Mouse (Mus musculus) hindbrain, embryonic 15.5 days (tissue): ENCODE results near the gene Acvr1b. TPM values are rescaled to one million over a fixed set of nuclear protein-coding genes. Genes with fewer than 3 reads are reported as not detected.
A peak's percentile ranks its signal among the peaks of the same experiment; 100 is the strongest.

Experiments
- ATAC-seq: fragments of 200-750 bp; cut with Nextera tagmentation; 2 replicates; pipeline ENCODE4 v1.8.0; 2017; ENCODE audit warnings: low read depth, moderate number of reproducible peaks, moderate TSS enrichment; ENCODE audit not compliant: low FRiP score
- H3K27ac ChIP-seq: fragments of 300-500 bp; sonication (generic); replicated peaks from 2 replicates; pipeline ENCODE4 v1.5.1; 2015; ENCODE audit warnings: mild to moderate bottlenecking, inconsistent platforms
- H3K27me3 ChIP-seq: fragments of 300-500 bp; sonication (generic); 2 replicates; pipeline ENCODE4 v1.6.1; 2015; ENCODE audit warnings: control low read depth, inconsistent platforms
- H3K36me3 ChIP-seq: fragments of 300-500 bp; sonication (generic); 2 replicates; pipeline ENCODE4 v1.6.1; 2015; ENCODE audit warnings: control low read depth, inconsistent platforms
- H3K4me1 ChIP-seq: fragments of 300-500 bp; sonication (generic); replicated peaks from 2 replicates; pipeline ENCODE4 v1.6.1; 2015; ENCODE audit warnings: control low read depth, inconsistent platforms
- H3K4me2 ChIP-seq: fragments of 300-500 bp; sonication (generic); 2 replicates; pipeline ENCODE4 v1.6.1; 2015; ENCODE audit warnings: moderate library complexity, mild to moderate bottlenecking, inconsistent platforms
- H3K4me3 ChIP-seq: fragments of 300-500 bp; sonication (generic); 2 replicates; pipeline ENCODE4 v1.5.1; 2015; ENCODE audit warnings: mild to moderate bottlenecking, inconsistent platforms
- H3K9ac ChIP-seq: fragments of 300-500 bp; sonication (generic); 2 replicates; pipeline ENCODE4 v1.6.1; 2015; ENCODE audit warnings: inconsistent platforms
- H3K9me3 ChIP-seq: fragments of 300-500 bp; sonication (generic); 2 replicates; pipeline ENCODE4 v1.6.1; 2016; ENCODE audit warnings: control low read depth, inconsistent platforms
- WGBS: fragments of 180-500 bp; shearing (Covaris S2); methylation state at CpG from one replicate; pipeline ENCODE4 v1.1.7; 2015; 5-methylcytosine and 5-hydroxymethylcytosine counted together
- polyA plus RNA-seq: library from polyadenylated mRNA; unstranded; fragments of >200 nt; fragmentation: Nextera tagmentation; extraction: Ambion mirVana; gene quantifications from 2 replicates; pipeline ENCODE4 v1.2.1, GENCODE M21; 2015

Acvr1b gene
- polyA plus RNA-seq, 1 experiment from 2014 or later: 24.1 TPM

DNA sequence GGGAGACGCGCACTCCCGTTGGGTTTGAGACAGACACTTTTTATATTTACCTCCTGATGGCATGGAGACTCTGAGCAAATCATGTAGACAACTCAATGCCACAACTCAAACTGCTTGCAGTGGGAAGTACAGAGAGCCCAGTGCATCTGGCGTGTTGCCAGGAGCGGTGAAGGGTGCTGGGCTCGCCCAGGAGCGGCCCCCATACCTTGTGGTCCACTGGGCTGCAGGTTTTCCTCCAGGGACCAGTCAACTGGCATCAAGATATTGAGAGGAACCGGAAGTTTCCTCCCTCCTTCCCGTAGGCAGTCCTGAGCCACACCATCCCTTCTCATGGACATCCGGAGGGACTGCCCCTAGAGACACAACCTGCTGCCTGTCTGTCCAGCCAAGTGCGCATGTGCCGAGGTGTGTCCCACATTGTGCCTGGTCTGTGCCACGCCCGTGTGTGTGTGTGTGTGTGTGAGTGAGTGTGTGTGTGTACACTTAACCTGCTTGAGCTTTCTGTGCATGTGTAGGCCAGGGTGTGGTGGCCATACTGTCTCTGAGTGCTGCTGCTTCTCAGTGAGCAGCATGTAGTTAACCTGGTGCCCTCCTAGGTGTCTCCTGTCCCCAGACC is 37.2 kb downstream of the Acvr1b start:
- no peaks in the 10 kb centered on the region for H3K27me3 ChIP-seq
- WGBS: 91% methylated on average over 14 of the region's 14 CpGs
- no peak overlapping the region for H3K9ac ChIP-seq
- no peaks in the 10 kb centered on the region for H3K4me1 ChIP-seq
- H3K9me3 ChIP-seq: no peaks in the 10 kb centered on the region
- H3K27ac ChIP-seq: no peak overlapping the region
- no peak for ATAC-seq
- H3K4me2 ChIP-seq: no peak overlapping the region
- peaks cover 55% of the 10 kb centered on the region for H3K36me3 ChIP-seq
- H3K4me3 ChIP-seq: no peak overlapping the region

DNA sequence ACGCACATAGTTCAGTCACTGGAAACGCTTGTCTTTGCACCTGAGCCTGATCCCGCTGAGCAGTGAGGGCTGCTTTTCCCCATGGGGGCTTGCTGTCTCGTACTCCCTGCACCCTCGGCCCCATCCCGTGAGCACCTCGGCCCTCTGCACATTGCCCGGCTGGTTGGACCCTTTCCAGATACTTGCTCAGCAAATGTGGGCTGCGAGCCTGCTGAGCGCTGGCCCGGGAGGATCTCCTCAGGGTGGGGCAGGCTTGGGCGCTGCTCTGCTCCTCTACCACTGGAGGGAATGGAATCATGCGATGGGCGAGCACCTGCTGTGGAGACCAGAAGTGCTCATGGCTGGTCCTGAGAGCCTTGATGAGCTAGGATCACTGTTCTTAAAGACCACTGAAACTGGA is 38.6 kb downstream of the Acvr1b start:
- no peak overlapping the region for H3K4me3 ChIP-seq
- H3K9me3 ChIP-seq: no peaks in the 10 kb centered on the region
- H3K4me2 ChIP-seq: no peak overlapping the region
- 77% methylated on average over 14 of the region's 14 CpGs for whole genome bisulfite sequencing
- no peak for ATAC-seq
- no peak overlapping the region for H3K9ac ChIP-seq
- no peaks in the 10 kb centered on the region for H3K4me1 ChIP-seq
- H3K27ac ChIP-seq: no peak overlapping the region
- H3K36me3 ChIP-seq: peaks cover 49% of the 10 kb centered on the region
- no peaks in the 10 kb centered on the region for H3K27me3 ChIP-seq

DNA sequence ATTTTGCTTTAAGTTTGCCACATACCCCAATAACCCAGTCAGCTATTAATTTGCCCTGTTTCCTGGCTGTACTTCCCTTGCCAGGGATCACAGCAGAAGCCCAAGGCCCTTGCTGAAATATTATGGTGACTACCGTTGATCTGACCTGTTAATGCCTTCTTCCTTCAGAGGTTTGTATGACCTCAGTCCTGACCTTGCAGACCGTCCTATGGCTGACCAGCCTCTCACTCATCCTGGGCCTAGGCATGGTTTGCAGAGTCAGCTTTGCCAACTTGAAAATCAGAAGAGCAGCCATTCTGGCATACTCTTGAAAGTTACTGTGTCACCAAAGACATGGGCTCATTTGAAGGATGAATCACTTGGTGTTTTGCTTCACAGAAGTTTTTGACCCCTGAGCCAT is 41.3 kb downstream of the Acvr1b start:
- Histone ChIP-seq H3K36me3 (peaks cover 30% of the 10 kb centered on the region), H3K4me3 (no peak overlapping the region), H3K9me3 (no peaks in the 10 kb centered on the region), H3K4me1 (no peaks in the 10 kb centered on the region), H3K27ac (no peak overlapping the region), H3K27me3 (no peaks in the 10 kb centered on the region), H3K9ac (no peak overlapping the region), H3K4me2 (no peak overlapping the region)
- WGBS: 78% methylated on average over 2 of the region's 2 CpGs
- no peak for ATAC-seq

DNA sequence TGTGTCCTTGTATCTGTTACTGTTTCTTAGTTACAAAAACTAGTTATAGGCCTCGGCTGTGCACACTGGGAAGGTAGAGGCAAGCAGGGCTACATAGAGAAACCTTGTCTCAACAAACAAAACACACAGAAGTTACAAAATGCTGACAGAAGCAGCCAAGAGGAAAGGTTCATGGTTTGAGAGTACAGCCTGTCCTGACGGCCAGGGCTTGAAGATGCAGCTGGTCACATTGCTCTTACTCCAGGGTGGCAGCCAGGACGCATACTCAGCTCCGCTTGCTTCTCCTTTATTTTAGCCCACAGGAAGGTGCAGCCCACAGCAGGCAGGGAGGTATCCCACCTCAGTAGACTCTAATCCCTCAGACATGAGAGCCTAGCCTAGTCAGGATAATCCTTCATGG is 42.2 kb downstream of the Acvr1b start:
- Histone ChIP-seq H3K27ac (no peak overlapping the region), H3K27me3 (no peaks in the 10 kb centered on the region), H3K4me2 (no peak overlapping the region), H3K4me1 (peaks cover 7% of the 10 kb centered on the region), H3K9me3 (no peaks in the 10 kb centered on the region), H3K9ac (no peak overlapping the region), H3K4me3 (no peak overlapping the region), H3K36me3 (peaks cover 21% of the 10 kb centered on the region)
- ATAC-seq: no peak
- 80% methylated on average over 4 of the region's 4 CpGs for WGBS

DNA sequence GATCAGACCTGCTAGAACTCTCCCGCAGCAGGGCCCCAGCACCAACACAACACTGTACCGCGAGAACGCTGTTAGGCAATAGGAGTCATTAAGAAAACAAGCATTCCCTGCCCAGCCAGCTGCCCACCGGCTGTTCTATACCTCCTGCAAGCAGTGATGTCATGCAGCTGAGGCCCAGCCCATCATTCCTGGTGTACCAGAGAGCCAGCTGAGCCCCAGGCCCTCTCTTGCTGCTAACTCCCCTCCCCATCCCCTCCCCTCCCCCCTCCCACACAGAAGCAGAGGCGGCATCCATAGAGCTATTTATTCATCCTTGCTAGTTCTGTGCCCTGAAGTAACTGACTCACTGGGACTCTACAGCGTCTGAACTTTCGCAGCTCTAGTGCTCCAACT is 47.0 kb downstream of the Acvr1b start:
- peaks cover 42% of the 10 kb centered on the region for H3K4me1 ChIP-seq
- no peak; the same call in 1 of the 2 replicates for ATAC-seq
- H3K36me3 ChIP-seq: no peaks in the 10 kb centered on the region
- no peak overlapping the region for H3K4me3 ChIP-seq
- H3K4me2 ChIP-seq: peak overlapping the region; percentile 42; the same call in 1 of the 2 replicates
- H3K9ac ChIP-seq: no peak overlapping the region
- peaks cover 8% of the 10 kb centered on the region; the same call in 1 of the 2 replicates for H3K27me3 ChIP-seq
- H3K27ac ChIP-seq: no peak overlapping the region
- H3K9me3 ChIP-seq: no peaks in the 10 kb centered on the region
- WGBS: 6% methylated on average over 8 of the region's 8 CpGs

DNA sequence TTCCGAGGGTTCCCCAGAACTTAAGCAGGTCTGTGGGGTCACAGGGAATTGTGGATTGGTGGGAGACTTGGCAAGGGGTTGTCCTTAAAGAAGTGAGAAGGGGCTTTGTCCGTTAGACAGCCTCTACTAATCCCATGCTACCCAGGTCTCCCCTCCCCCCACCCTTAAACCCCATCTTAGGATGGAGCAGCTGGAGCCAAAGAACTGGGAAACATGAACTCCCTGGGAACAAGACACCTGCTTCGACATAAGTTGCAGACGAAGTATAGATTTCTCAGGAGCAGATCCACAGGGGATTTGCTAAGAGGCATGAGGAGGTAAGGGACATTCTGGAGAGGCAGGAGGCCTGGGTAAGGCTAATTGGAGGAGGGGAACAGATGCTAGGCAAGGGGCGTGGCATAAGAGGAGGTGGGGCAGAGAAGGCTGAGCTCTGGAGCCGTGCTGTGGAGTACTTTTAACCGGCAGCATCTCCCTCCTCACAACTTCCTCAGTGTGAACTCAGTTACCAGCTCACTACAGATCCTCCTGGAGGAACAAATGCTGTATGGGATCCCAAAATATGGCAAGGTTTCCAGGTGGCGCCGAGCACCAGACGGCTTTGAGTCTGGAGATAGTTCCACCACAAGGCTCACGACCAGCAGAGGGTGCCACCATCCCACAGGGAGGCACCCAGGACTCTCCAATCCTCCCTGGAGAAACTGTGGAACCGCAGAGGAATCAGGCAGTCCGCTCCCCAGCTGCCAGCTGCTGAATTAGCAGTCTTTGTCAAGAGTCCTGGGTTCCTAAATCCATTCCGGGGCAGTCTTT is 47.6 kb downstream of the Acvr1b start:
- Histone ChIP-seq H3K9me3 (no peaks in the 10 kb centered on the region), H3K27ac (no peak overlapping the region; the same call in 1 of the 2 replicates), H3K4me3 (0 out of 2 replicates have a peak overlapping the region, but pooled peaks have one; percentile 16), H3K9ac (no peak overlapping the region), H3K36me3 (no peaks in the 10 kb centered on the region), H3K27me3 (peaks cover 8% of the 10 kb centered on the region; the same call in 1 of the 2 replicates), H3K4me1 (peaks cover 42% of the 10 kb centered on the region), H3K4me2 (peak overlapping the region; percentile 42)
- 4% methylated on average over 14 of the region's 14 CpGs for WGBS
- no peak; the same call in 1 of the 2 replicates for ATAC-seq

DNA sequence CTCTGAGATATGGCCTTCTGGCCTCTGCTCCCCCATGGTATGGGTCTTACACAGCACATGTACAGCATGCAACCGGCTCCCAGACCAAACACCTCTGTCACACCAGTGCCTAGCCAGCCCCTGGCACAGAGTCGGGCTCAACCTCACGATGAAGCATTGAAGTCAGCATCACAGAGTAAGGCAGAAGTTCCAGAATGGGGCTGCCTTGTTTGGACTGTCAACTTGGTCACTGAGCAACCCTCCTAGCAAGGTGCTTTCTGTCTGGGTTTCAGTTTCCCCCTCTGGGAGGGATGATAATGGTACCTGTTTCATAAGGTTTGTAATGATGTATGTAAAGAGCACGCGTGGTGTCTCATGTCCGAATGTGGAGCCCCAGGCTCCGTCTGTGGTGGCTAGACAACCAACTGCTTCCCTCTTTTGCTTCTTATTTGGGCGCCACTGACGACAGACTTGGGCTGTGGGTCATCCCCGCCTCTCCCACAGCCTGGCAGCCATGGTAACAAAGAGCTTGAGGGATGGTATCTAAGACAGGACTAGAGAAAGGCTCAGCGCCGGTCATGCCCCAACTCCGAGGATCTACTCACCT is 49.1 kb downstream of the Acvr1b start:
- Histone ChIP-seq H3K27me3 (peaks cover 8% of the 10 kb centered on the region; the same call in 1 of the 2 replicates), H3K4me1 (peaks cover 42% of the 10 kb centered on the region), H3K9me3 (no peaks in the 10 kb centered on the region), H3K9ac (no peak overlapping the region), H3K4me3 (no peak overlapping the region), H3K36me3 (no peaks in the 10 kb centered on the region), H3K27ac (no peak overlapping the region), H3K4me2 (peak overlapping the region; percentile 99)
- 37% methylated on average over 13 of the region's 13 CpGs for WGBS
- no peak for ATAC-seq

DNA sequence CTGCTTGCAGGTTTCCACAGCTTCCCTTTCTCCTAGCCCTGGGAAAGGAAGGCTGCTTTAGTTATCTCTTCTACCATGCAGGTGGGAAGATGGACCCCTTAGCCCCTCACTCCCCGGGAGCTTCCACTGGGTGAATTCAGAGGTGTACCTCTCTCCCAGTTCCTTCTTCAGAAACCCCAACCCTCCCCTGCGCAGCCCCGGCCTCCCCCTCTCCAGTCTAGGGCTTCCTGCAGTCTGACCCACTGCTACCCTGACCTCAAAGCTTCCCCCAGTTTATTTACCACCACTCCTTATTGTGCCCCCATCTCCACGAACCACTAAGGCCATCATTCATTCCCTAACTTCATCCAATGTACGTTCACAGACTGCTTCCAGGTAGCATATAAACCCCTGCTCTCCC is 49.7 kb downstream of the Acvr1b start:
- Histone ChIP-seq H3K9ac (peak overlapping the region; percentile 74), H3K4me1 (peaks cover 42% of the 10 kb centered on the region), H3K4me3 (peak overlapping the region; percentile 87), H3K27me3 (peaks cover 8% of the 10 kb centered on the region; the same call in 1 of the 2 replicates), H3K36me3 (no peaks in the 10 kb centered on the region), H3K4me2 (peak overlapping the region; percentile 99), H3K9me3 (no peaks in the 10 kb centered on the region), H3K27ac (no peak overlapping the region)
- ATAC-seq: peak; percentile 12; the same call in 1 of the 2 replicates
- WGBS: 6% methylated on average over 5 of the region's 5 CpGs

DNA sequence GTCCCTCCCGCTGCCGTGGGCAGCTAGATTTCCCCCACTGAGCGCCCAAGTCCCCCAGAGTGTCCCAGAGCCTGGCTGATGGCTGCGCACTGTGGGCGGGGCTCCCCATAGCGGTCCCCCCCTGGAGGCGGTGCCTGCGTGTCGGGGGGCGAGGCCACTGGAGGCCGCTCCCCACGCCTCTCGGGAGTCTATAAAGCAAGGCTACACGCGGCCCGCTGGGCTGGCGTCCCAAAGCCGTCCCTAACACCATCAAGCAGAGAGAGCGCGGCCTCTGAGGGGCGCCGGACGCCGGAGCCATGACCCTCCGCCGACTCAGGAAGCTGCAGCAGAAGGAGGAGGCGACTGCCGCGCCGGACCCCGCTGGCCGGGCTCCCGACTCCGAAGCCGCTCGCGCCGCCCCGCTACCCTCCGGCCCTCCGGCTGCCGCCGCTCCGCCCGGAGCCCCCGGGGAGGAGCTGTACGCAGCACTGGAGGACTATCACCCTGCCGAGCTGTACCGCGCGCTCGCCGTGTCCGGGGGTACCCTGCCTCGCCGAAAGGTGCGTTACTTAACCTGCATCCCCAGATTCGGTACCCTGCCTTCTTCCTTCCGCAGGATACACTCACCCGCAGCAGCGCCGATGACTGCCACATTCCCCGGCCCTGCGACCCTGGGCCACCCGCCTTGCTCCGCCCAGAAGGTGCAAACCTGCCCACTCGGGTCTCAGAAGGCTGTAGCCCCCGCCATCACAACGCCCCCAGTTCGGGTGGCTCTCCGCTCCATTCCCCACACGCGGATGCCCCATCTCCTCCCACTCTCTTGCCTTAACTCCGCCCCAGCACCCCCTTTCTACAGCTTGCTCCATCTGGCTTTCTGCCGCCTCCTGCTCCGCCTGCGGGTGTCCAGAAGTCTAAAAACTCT is 50.4 kb downstream of the Acvr1b start, which contains the start of gene Grasp:
Grasp (plus strand) TSS at position 183 of the 901 bp plus-strand sequence.
- no peaks in the 10 kb centered on the region for H3K9me3 ChIP-seq
- peaks cover 8% of the 10 kb centered on the region; the same call in 1 of the 2 replicates for H3K27me3 ChIP-seq
- peak; percentile 86 for ATAC-seq
- WGBS: under 1% methylated on average over 75 of the region's 77 CpGs
- H3K27ac ChIP-seq: peak within 1 kb of the TSS; percentile 58
- peak within 1 kb of the TSS; percentile 87 for H3K4me3 ChIP-seq
- H3K4me2 ChIP-seq: peak within 1 kb of the TSS; percentile 99
- peak within 1 kb of the TSS; percentile 74 for H3K9ac ChIP-seq
- peaks cover 42% of the 10 kb centered on the region for H3K4me1 ChIP-seq
- no peaks in the 10 kb centered on the region for H3K36me3 ChIP-seq

DNA sequence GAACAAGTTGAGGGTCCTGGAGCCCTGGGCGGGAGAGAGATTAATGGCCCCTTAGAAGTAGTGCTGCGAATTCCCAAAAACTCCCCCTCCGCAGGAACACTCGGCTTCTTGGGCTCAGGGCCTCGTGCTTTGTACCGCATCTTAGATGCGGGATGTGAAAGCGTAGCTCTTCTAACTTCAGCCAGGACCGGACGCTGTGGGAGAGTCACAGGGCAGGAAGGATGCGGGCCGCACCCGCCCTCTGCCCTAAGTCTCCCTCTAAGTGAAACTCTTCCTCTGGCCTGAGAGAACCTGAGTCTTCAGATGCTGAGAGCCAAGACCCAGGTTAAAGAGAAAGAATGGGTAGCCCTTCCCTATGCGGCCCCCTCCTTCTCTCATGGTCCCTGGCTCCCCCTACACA is 51.1 kb downstream of the Acvr1b start:
- Histone ChIP-seq H3K4me2 (peak overlapping the region; percentile 99), H3K9me3 (no peaks in the 10 kb centered on the region), H3K4me1 (peaks cover 42% of the 10 kb centered on the region), H3K4me3 (peak overlapping the region; percentile 87), H3K9ac (peak overlapping the region; percentile 74), H3K27ac (peak overlapping the region; percentile 58), H3K36me3 (no peaks in the 10 kb centered on the region), H3K27me3 (peaks cover 8% of the 10 kb centered on the region; the same call in 1 of the 2 replicates)
- 9% methylated on average over 14 of the region's 14 CpGs for WGBS
- no peak for ATAC-seq

DNA sequence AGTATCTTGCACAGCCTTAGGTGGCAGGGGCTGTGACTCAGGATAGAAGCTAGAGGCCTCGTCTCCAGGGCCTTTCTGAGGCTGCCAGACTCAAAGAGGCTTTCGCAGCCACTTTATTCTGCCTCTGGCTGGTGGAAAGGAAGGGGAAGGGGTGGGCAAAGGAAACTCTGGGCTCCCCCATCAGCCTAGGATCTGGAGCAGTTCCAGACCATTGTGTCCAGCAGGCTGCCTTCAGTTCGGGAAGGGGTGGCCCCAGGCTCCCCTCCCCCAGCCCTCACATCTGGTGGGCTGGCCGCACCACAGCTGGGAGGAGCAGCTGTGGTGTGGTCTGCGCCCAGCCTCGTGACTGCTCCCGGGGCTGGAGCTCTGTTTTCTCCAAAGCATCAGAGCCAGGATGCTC is 54.1 kb downstream of the Acvr1b start:
- Histone ChIP-seq H3K9ac (no peak overlapping the region), H3K27me3 (peaks cover 8% of the 10 kb centered on the region; the same call in 1 of the 2 replicates), H3K9me3 (no peaks in the 10 kb centered on the region), H3K4me1 (peaks cover 23% of the 10 kb centered on the region), H3K27ac (0 out of 2 replicates have a peak overlapping the region, but pooled peaks have one; percentile 31), H3K4me3 (no peak overlapping the region), H3K4me2 (no peak overlapping the region), H3K36me3 (no peaks in the 10 kb centered on the region)
- no peak for ATAC-seq
- WGBS: 11% methylated on average over 7 of the region's 7 CpGs
